Mouse (Mus musculus) NIH3T3 (cell line): ENCODE measurements around the gene Vcl.

Experiments used
- DNase-seq: peaks from one replicate; pipeline ENCODE4 v3.0.0-alpha.2; 2012; ENCODE audit warnings: low read depth

Vcl gene

GRCm38 (mm10) chr14:21017871-21018270, 88.7 kb downstream of the Vcl start:
- DNase-seq, result no peak

DNA sequence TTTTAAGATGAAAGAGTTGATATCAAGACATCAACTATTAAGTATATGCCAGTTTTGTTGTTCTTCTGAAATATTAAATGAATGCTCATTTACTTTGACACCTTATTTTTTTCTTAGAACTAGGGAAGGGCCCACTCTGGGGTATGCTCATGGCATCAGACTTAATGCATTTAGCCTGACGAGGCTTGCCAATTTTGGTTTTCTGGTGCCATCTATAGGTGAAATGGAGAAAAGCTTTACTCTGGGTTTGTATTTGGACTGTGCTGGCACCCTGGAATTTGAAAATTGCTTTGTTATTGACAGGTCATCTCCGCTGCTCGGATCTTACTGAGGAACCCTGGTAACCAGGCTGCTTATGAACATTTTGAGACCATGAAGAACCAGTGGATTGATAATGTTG, 89.8 kb downstream of the Vcl start:
- peak; percentile 72 for DNase-seq

DNA sequence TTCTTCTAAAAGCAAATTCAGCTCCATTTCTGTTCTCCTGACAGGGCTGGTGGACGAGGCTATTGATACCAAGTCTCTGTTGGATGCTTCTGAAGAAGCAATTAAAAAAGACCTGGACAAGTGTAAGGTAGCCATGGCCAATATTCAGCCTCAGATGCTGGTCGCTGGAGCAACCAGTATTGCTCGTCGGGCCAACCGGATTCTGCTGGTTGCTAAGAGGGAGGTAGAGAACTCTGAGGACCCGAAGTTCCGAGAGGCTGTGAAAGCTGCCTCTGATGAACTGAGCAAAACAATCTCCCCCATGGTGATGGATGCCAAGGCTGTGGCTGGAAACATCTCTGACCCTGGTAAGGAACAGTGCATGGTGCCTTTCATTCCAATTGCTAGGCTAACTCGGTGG, 91.2 kb downstream of the Vcl start:
- no peak for DNase-seq

GRCm38 (mm10) chr14:21027542-21027941, 98.3 kb downstream of the Vcl start:
- DNase-seq, result no peak

DNA sequence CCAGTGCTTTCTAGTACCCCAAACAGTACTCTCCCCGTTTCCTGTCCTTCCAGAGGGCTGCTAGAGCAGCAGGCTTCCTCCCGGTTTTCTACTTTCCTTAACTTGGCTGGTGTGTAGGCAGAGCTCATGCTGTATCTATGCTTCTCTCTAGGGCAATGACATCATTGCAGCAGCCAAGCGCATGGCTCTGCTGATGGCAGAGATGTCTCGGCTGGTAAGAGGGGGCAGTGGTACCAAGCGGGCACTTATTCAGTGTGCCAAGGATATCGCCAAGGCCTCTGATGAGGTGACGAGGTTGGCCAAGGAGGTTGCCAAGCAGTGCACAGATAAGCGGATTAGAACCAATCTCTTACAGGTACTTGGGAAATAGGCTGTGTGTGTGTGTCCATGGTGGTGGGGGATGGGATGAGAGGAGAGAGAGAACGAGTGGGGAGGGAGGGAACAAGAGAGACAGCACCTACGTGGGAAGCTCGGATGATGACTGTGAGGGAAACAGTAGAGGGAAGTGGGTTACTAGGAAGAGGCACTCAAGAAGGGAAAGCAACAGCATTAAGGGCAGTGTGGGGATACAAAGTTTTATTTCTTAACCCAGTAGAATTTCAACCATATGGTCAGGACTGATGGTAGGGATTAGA, 99.9 kb downstream of the Vcl start:
- DNase-seq, result no peak

GRCm38 (mm10) chr14:21031783-21032511, 102.7 kb downstream of the Vcl start:
- peak; percentile 19 for DNase-seq

DNA sequence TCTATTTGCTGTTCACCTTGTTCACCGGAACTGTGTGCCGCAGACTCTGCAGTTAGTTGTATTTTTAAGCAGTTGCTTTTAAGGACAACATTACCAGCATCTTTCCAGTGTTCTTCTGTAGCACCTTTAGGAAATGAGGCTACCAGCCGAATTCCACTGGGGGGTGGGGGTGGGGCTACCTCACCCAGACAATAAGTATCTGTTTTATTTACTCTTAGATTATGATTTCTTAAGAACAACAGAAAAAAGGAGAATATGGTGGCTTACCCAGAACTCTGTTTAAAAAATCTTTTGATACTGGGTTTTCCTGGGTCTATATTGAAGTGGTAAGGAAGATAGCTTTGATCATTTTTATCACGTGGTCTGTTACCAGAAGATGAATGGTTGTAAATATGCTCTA, 105.1 kb downstream of the Vcl start:
- no peak for DNase-seq

GRCm38 (mm10) chr14:21034791-21035190, 105.6 kb downstream of the Vcl start:
- no peak for DNase-seq

DNA sequence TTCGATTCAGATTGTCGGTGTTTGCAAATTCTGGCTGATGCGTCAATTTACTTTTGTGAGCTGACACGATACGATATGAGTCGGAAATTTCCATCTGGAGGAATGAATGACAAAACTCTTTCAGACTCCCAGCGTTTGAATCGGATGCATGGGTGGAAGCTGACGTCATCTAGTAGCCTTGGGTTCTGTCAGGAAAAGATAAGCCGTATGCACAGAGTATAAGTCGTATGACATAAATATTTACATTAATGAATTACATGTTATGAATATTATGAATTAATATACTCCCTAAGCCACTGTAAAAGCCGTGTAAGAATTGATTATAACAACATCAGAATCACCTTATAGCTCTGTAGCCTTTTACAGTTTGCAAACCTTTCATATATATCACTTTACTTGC, 109.9 kb downstream of the Vcl start:
- DNase-seq, result no peak

- no peak for DNase-seq
Measured at GRCm38 (mm10) chr14:21039623-21040022, 110.4 kb downstream of the Vcl start.

DNA sequence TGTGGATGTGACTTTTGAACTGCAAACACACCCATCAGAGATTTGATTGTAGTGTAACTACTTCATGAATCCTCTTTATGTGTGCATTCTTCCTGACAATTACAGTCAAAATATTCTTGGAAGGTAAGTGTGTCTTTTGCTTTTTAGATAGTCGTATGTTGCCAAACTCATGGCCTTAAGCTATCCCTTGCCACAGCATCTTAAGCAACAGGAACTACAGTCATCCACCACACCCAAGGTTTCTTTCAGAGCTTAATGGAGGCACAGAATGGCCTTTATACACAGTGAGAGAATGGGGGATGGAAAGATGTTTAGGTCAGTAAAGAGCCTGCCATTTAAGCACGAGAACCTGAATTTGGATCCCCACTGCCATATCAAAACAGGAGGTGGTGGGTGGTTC, 118.6 kb downstream of the Vcl start:
- DNase-seq, result no peak

- peak; percentile 38 for DNase-seq
Measured at GRCm38 (mm10) chr14:21048879-21049278, 119.7 kb downstream of the Vcl start.

DNA sequence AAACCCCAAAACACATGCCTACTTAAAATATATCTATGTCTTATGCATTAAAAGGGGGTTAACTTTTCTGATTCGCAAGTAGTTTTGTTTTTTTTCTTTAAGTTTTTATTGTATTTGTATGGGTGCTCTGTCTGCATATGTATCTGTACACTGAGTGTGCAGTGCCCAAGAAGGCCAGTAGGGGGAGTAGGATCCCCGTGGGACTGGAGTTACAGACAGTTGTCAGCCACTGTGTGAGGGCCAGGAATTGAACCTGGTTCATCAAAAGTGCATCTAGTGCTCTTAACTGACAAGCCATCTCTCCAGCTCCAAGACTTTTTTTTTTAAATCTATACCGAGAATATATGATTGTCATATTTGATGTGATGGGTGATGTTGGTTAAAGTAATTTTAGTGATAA, 121.5 kb downstream of the Vcl start:
- peak; percentile 69 for DNase-seq

DNA sequence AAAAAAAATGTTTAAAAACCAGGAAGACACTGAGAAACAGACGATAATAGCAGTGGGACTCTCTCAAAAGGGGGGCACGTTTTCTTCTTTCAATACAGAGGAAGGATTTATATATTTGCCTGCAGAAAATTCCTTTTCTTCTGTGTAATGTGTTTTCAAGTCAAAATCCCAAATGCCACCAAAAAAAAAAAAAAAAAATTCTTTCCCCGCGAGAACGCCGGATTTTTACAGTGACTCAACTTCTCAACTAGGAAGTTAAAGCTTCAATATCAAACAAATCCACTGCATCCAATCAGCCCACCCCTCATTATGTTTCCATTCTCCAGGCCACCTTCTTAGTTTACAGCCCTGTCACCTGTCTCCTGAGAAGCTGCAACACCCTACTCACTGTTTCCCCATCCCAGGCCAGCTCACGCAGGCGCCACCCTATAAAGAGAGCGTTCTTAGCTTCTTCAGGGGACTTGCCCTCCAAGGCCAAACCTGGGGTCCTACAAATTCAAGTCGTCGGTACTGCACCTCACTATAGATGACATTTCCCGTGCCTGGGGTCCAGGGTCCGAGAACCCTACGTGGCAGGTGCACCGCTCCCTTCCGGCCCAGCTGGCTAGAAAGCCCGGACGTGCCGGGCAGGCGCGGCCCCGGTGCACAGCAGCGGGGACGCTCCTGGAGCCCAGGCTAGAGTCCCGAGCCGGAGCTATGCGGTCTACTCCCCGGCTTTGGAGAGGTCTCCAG, 122.3 kb downstream of the Vcl start:
- DNase-seq, result no peak

DNA sequence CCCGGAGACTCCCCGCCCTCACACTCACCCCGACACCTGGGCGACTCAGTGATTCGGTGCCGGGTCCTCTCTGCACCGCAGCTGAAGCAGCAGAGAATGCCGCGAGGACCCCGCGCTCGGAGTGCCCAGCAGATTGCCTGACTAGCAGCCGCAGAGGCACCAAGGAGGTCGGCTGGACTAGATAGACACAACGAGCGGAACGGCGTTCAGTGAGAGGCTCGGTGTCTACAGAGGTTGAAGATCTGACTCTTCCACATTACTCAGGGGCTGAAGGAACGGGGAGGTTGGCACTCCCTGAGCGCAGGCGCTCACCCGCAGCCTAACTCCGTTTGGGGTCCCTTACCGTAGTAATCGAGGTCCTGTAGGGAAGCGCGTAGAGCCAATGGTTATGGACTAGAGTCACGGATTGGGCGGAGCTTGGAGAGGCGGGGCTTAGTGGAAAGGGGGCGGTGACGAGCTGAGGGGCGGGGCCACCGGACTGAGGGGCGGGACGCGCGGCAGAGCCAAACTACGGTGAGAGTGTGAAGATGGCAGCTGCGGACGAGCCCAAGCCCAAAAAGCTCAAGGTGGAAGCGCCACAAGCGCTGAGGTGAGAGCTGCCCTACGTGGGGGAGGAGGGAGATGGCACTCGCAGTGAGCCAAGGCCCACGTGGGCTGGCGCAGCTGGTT, 123.0 kb downstream of the Vcl start, which contains the start of the genes Ap3m1 and Adk:
Ap3m1 (minus strand) TSS at position 397 of the 669 bp plus-strand sequence.
Adk (plus strand) TSS at position 463 of the 669 bp plus-strand sequence.
- DNase-seq, result peak; percentile 95

DNA sequence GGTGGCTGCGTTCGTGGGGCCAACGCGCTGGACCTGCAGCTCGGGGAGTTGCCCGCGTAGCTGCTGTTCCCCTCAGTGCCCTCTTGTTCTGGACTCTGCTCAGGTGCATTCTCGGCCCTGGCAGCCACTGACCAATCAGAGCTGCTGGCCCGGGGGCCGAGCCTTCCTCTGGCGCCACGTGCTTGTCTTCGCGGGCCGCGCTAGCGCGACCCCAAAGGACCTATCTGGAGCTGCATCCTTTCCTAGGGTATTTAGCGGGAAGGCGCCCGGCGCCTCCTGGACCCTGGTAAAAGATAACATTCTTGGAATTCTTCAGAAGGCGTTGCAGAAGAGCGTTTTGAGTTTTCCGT, 123.6 kb downstream of the Vcl start:
- peak; percentile 71 for DNase-seq

DNA sequence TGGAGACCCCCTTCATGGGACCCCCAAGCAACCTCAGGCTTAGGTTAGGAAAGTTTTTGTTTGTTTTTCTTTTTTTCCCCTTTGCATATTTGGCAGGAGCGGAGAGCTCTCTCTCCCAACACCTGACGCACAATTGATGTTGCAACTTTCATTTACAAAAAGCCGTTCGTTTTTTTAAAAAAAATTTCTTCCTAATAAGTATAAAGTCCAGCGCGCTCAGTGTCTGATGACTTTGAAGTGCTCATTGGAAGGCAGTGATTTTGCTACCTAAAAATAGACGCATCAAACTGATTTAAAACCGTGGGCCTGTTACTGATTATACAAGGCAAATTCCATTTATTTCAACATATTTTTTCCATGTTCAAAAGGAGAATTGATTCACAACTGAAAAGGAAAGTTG, 124.0 kb downstream of the Vcl start:
- DNase-seq, result peak; percentile 46

DNA sequence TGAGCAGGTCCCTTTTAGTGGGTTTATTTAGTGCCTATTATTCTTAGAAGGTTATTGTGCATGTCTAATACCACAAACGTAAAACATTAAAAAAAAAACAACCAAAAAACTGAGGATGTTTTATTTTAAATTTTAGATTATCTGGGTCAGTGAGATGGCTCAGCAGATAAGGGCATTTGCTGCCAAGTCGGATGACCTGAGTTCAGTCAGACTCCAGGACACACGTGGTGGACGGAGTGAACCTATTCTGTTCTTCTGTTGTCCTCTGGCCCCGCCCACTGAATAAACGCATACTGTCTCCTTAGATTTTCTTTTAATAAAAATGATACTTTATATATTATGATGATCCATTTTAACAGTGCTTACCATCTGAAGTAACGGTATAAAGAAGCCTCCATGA, 124.4 kb downstream of the Vcl start:
- DNase-seq, result no peak

- DNase-seq, result no peak
Measured at GRCm38 (mm10) chr14:21058972-21059371, 129.8 kb downstream of the Vcl start.

GRCm38 (mm10) chr14:21062766-21063513, 133.7 kb downstream of the Vcl start:
- DNase-seq, result no peak

DNA sequence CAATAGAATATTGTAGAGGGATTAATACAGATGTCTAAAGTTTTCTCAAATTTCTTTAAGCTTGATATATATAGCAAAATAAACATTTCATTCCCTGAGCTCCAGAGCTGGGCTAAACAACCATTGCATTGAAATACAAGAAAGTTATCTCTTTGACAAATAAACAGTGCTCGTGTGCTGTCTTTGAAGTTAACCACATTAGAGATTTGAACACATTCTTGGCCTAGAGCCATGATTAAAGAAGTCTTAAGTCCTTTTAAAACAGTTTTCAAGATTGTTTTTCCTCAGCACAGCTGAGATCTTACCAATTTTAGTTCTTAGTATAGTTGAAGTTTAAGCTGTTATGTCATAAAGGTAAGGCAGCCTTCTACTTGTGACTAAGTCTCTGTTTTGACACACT, 135.1 kb downstream of the Vcl start:
- DNase-seq, result no peak
